Mouse (Mus musculus): ENCODE results near the gene Hlf.

DNA sequence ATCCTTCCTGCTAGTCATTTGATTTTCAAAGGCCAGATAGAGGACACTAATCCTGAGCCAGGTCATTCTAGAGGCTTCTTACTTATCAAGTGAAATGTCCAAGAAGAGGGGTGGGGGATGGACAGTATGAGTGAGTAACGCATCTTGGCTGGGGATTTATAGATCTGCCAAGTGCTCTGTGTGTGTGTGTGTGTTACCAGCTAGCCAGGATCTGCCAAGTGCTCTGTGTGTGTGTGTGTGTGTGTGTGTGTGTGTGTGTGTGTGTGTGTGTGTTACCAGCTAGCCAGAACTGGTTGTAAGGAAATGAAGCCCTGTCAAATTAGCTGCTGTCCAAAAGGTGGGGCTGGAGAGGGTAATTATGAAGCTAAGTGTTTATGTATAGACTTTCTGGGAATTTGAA, 55.9 kb downstream of the Hlf start:
- TF ChIP-seq POLR2A (IDR thresholded peaks at IDR 0.05; ENCODE audit: low read depth, low read length) (no peak), CTCF (IDR thresholded peaks at IDR 0.05; ENCODE audit: extremely low read depth, insufficient read depth, insufficient read length, insufficient replicate concordance) (no peak)

Data from spleen, adult 2 months (tissue).